Mouse (Mus musculus): ENCODE data around the gene Tdrd7. TPM values are rescaled to one million over a fixed set of nuclear protein-coding genes. Genes with fewer than 3 reads are reported as not detected.

The Tdrd7 gene
- polyA plus RNA-seq, 1 experiment from 2014 or later, result 10.3 TPM

- no peak overlapping the region for H3K27ac ChIP-seq
- no peaks in the 10 kb centered on the region for H3K36me3 ChIP-seq
- no peak overlapping the region for H3K9ac ChIP-seq
- H3K9me3 ChIP-seq, result peaks cover 7% of the 10 kb centered on the region
- 83% methylated on average over 9 of the region's 9 CpGs for WGBS
- H3K4me2 ChIP-seq (replicated peaks), result no peak overlapping the region
- H3K4me3 ChIP-seq, result no peak overlapping the region
- no peaks in the 10 kb centered on the region for H3K27me3 ChIP-seq
- H3K4me1 ChIP-seq, result no peaks in the 10 kb centered on the region
- no peak for ATAC-seq (ENCODE audit: low FRiP score, low read depth)
These were observed 88.4 kb downstream of the Tdrd7 start for GRCm38 (mm10) chr4:46053323-46054107.

DNA sequence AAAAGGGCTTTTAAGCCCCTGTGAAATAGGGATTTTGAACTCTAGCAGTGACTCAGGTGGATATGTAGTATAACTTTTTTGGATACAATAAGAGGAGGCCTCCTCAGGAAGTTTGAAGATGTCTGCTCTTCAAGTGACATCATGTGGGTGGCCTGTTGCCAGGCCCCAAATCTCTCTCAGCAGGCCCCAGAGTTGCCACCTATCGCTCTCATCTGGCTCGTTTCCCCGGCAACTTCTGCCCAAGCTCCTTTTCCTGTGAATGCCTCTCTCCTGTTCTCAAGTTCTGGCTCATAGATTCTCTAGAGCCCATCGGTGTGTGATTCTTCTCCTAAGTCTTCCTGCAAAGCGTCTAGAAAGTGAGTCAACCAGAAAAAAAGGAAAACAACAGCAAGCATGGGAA, 91.0 kb downstream of the Tdrd7 start:
- no peak overlapping the region for H3K27ac ChIP-seq
- no peak overlapping the region for H3K9ac ChIP-seq
- ATAC-seq (ENCODE audit: low FRiP score, low read depth), result no peak
- no peak overlapping the region for H3K4me2 ChIP-seq (replicated peaks)
- H3K4me1 ChIP-seq, result no peaks in the 10 kb centered on the region
- H3K9me3 ChIP-seq, result peaks cover 7% of the 10 kb centered on the region
- H3K36me3 ChIP-seq, result no peaks in the 10 kb centered on the region
- H3K4me3 ChIP-seq, result no peak overlapping the region
- 86% methylated on average over 5 of the region's 5 CpGs for WGBS
- H3K27me3 ChIP-seq, result no peaks in the 10 kb centered on the region

GRCm38 (mm10) chr4:46061259-46061962, 96.3 kb downstream of the Tdrd7 start:
- Histone ChIP-seq H3K4me3 (no peak overlapping the region), H3K27me3 (peaks cover 13% of the 10 kb centered on the region; the same call in 1 of the 2 replicates), H3K4me1 (peaks cover 12% of the 10 kb centered on the region), H3K27ac (no peak overlapping the region), H3K9ac (no peak overlapping the region), H3K9me3 (peaks cover 7% of the 10 kb centered on the region), H3K36me3 (no peaks in the 10 kb centered on the region), H3K4me2 (replicated peaks) (no peak overlapping the region)
- WGBS, result 89% methylated on average over 12 of the region's 12 CpGs
- ATAC-seq (ENCODE audit: low FRiP score, low read depth), result no peak

DNA sequence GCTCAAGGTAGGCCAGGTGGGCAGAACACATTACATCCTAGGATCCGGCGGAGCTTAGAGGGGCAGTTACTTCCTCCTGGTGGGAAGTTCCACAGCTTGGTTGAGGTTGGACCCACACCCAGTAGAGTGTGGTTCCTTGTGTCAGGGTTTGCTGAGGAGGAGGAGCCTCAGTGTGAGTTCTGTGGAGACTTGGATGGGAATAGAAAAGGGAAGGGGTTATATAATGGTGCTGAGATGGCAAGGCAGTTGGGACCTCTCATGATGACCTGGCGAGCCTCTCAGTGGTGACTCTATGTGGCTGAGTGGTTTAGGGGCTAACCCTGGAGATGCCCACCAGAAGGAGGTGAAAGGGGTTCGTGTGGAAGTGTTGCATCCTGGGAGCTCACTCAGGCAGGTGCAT, 98.7 kb downstream of the Tdrd7 start:
- no peaks in the 10 kb centered on the region for H3K36me3 ChIP-seq
- H3K9me3 ChIP-seq, result no peaks in the 10 kb centered on the region
- H3K4me1 ChIP-seq, result peaks cover 12% of the 10 kb centered on the region
- peaks cover 13% of the 10 kb centered on the region; the same call in 1 of the 2 replicates for H3K27me3 ChIP-seq
- H3K9ac ChIP-seq, result no peak overlapping the region
- ATAC-seq (ENCODE audit: low FRiP score, low read depth), result no peak
- no peak overlapping the region for H3K4me2 ChIP-seq (replicated peaks)
- WGBS, result 79% methylated on average over 4 of the region's 4 CpGs
- H3K27ac ChIP-seq, result no peak overlapping the region
- no peak overlapping the region for H3K4me3 ChIP-seq

GRCm38 (mm10) chr4:46064263-46064662, 99.1 kb downstream of the Tdrd7 start:
- Histone ChIP-seq H3K27me3 (peaks cover 13% of the 10 kb centered on the region; the same call in 1 of the 2 replicates), H3K4me1 (peaks cover 12% of the 10 kb centered on the region), H3K27ac (no peak overlapping the region), H3K36me3 (no peaks in the 10 kb centered on the region), H3K4me2 (replicated peaks) (no peak overlapping the region), H3K9me3 (no peaks in the 10 kb centered on the region), H3K9ac (no peak overlapping the region), H3K4me3 (no peak overlapping the region)
- WGBS, result 40% methylated on average over 8 of the region's 8 CpGs
- no peak for ATAC-seq (ENCODE audit: low FRiP score, low read depth)

GRCm38 (mm10) chr4:46064961-46065360, 99.8 kb downstream of the Tdrd7 start:
- Histone ChIP-seq H3K4me2 (replicated peaks) (no peak overlapping the region), H3K9ac (no peak overlapping the region), H3K36me3 (no peaks in the 10 kb centered on the region), H3K9me3 (no peaks in the 10 kb centered on the region), H3K27ac (no peak overlapping the region; the same call in 1 of the 2 replicates), H3K4me3 (no peak overlapping the region), H3K4me1 (peaks cover 12% of the 10 kb centered on the region), H3K27me3 (peaks cover 13% of the 10 kb centered on the region; the same call in 1 of the 2 replicates)
- WGBS, result 60% methylated on average over 3 of the region's 3 CpGs
- no peak for ATAC-seq (ENCODE audit: low FRiP score, low read depth)

DNA sequence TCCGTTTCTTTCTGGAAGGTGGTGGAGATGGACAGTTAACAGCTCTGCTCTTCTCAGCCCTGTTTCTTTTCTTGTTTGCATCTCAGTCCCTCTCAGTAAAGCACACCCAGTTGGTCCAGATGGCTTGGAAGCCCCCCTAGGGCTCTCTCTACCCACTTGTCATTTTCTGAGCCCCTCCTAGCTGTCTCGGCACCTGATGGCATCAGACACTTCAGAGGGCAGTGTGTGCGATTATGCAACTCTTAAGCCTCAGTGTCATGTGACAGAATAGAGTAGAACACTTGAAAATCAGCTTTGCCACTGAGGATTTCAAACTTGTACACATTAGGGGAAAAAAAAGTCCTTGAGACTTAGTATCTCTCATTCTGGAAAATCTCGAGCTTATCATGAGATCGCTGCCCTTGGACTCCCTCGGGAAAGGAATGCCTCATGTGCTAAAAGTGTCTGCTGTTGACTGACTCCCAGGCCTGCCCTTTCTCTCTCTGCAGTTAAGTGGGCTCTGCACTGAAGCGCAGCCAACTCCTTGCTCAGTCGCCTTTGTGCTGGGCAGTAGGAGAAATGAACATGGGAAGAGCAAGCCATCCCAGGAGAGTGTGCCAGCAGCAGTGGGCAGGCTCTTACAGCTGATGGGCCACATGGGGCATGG, 100.7 kb downstream of the Tdrd7 start:
- H3K27ac ChIP-seq, result no peak overlapping the region
- H3K4me2 ChIP-seq (replicated peaks), result no peak overlapping the region
- no peaks in the 10 kb centered on the region for H3K9me3 ChIP-seq
- H3K36me3 ChIP-seq, result no peaks in the 10 kb centered on the region
- peaks cover 13% of the 10 kb centered on the region; the same call in 1 of the 2 replicates for H3K27me3 ChIP-seq
- no peak for ATAC-seq (ENCODE audit: low FRiP score, low read depth)
- H3K9ac ChIP-seq, result no peak overlapping the region
- no peak overlapping the region for H3K4me3 ChIP-seq
- peaks cover 12% of the 10 kb centered on the region for H3K4me1 ChIP-seq
- WGBS, result 72% methylated on average over 8 of the region's 8 CpGs

GRCm38 (mm10) chr4:46068060-46068459, 102.9 kb downstream of the Tdrd7 start:
- H3K9ac ChIP-seq, result no peak overlapping the region
- ATAC-seq (ENCODE audit: low FRiP score, low read depth), result no peak
- 83% methylated on average over 3 of the region's 3 CpGs for WGBS
- H3K4me3 ChIP-seq, result no peak overlapping the region
- H3K4me2 ChIP-seq (replicated peaks), result no peak overlapping the region
- H3K36me3 ChIP-seq, result no peaks in the 10 kb centered on the region
- peaks cover 13% of the 10 kb centered on the region; the same call in 1 of the 2 replicates for H3K27me3 ChIP-seq
- peaks cover 12% of the 10 kb centered on the region for H3K4me1 ChIP-seq
- H3K9me3 ChIP-seq, result no peaks in the 10 kb centered on the region; the same call in 1 of the 2 replicates
- H3K27ac ChIP-seq, result no peak overlapping the region

DNA sequence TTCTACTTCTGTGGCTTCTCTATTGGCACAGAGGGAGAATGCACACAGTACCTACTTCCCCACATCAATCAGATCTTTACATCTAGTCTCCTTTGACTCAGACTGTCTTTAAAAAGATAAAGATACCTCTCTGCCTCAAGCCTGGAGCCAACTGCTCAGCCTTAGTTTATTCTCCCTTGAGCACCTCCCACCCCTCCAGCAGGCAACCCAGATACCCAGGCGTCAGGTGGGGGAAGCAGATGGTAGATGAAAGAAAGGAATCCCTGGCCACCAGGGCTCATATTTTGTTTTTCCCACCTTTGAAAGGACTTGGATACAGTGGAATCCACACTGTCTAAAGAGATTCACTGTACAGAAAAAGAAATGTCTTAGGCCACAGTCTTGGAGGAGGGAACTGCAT, 103.4 kb downstream of the Tdrd7 start:
- H3K27me3 ChIP-seq, result peaks cover 10% of the 10 kb centered on the region; the same call in 1 of the 2 replicates
- ATAC-seq (ENCODE audit: low FRiP score, low read depth), result no peak
- no peak overlapping the region for H3K27ac ChIP-seq
- H3K4me2 ChIP-seq (replicated peaks), result no peak overlapping the region
- no peak overlapping the region for H3K9ac ChIP-seq
- WGBS, result 30% methylated on average over 1 of the region's 1 CpGs
- no peaks in the 10 kb centered on the region for H3K36me3 ChIP-seq
- peaks cover 12% of the 10 kb centered on the region for H3K4me1 ChIP-seq
- H3K9me3 ChIP-seq, result no peaks in the 10 kb centered on the region; the same call in 1 of the 2 replicates
- H3K4me3 ChIP-seq, result no peak overlapping the region

DNA sequence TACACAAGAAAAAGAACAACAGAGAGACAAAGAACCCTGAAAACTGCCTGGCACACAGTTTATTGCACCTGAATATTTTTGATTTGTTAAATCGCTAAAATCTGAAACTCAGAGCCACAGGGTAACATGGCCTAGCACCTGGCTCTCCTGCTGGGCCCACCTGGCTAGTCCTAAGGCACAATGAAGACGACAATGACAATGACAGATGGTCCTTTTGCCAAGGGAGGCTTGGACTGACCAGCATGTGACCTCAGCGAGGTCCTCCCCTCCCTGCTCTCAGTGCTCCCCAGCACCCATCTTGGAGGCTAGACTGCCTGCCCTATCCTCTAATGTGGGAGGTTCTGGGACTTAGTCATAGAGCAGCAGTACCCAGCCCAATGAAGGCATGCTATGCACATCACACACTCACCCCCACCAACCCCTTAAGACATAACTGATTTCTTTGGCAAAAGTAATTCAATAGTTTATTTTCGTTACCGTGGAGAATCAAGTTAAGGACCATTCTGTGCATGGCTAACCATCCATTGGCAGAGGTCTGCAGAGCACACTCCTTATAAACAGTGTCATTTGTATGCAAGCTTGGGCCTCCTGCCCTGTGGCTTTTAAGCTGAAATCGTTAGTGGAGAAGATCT, 104.8 kb downstream of the Tdrd7 start:
- Histone ChIP-seq H3K9me3 (no peaks in the 10 kb centered on the region; the same call in 1 of the 2 replicates), H3K4me2 (replicated peaks) (no peak overlapping the region)
- ATAC-seq (ENCODE audit: low FRiP score, low read depth), result no peak; the same call in 1 of the 2 replicates

DNA sequence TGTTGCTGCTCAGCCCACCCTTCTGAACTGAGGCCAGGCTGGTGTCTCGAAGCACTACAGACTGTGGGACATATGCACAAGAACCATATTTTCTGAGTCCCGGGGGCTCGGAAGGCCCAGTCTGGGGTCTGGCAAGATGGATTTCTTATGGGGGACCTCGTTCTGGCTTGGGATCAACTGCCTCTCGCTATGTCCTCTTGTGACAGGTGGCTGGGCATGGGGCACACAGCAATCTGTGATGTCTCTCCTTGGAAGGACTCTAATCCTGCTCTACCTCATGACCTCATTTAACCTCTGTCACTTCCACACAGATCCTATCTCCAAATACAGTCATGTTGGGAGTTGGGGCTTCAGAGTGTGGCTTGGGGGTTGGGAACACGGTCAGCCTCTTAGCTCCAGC, 107.5 kb downstream of the Tdrd7 start:
- no peak for ATAC-seq (ENCODE audit: low FRiP score, low read depth)
- no peaks in the 10 kb centered on the region for H3K27me3 ChIP-seq
- H3K36me3 ChIP-seq, result no peaks in the 10 kb centered on the region
- 90% methylated on average over 6 of the region's 6 CpGs for WGBS
- no peak overlapping the region for H3K4me3 ChIP-seq
- no peaks in the 10 kb centered on the region; the same call in 1 of the 2 replicates for H3K9me3 ChIP-seq
- no peak overlapping the region for H3K9ac ChIP-seq
- H3K27ac ChIP-seq, result no peak overlapping the region
- no peaks in the 10 kb centered on the region; the same call in 1 of the 2 replicates for H3K4me1 ChIP-seq
- H3K4me2 ChIP-seq (replicated peaks), result no peak overlapping the region

More for the DNA sequence above, 104.8 kb downstream of the Tdrd7 start:
- Histone ChIP-seq H3K27ac (no peak overlapping the region), H3K27me3 (peaks cover 4% of the 10 kb centered on the region; the same call in 1 of the 2 replicates), H3K36me3 (no peaks in the 10 kb centered on the region), H3K4me3 (no peak overlapping the region), H3K9ac (no peak overlapping the region), H3K4me1 (peaks cover 2% of the 10 kb centered on the region)
- 75% methylated on average over 6 of the region's 6 CpGs for WGBS

Measured in limb, embryonic 13.5 days (tissue).